Mouse (Mus musculus): ENCODE measurements around the gene Olfr1250. TPM values are rescaled to one million over a fixed set of nuclear protein-coding genes. Genes with fewer than 3 reads are reported as not detected.
"Not testable (repeated sequence)": the region's sequence is repeated elsewhere in the genome, so short reads cannot be mapped to it uniquely, and the experiment has no call there.

Gene Olfr1250
- not detected for total RNA-seq (2021)

DNA sequence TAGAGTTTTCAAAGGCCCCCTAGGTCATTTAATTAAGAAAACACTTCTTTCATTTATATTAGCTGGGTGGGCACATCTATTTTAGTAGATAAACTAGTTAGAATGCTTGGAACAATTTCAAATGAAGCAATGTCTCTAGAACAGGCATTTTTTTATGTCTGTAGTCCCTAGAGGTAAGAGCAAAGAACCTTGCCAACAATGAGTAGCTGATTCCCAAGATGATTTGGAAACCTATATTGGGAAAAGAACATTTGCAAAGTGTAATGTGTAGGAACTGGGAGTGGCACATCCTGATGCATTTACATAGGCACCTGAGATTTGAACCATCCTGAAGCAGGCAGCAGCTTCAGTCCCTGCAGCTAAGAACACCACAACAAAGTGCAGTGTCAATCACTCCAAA lies at the start of gene Olfr1250:
TSS of gene Olfr1250 (minus strand) at position 101 of the 400 bp plus-strand sequence.
- intact Hi-C loops (cut with DNase I): no loop called here
- DNase-seq (ENCODE audit: low spot score in 2 of 2): no peak

DNA sequence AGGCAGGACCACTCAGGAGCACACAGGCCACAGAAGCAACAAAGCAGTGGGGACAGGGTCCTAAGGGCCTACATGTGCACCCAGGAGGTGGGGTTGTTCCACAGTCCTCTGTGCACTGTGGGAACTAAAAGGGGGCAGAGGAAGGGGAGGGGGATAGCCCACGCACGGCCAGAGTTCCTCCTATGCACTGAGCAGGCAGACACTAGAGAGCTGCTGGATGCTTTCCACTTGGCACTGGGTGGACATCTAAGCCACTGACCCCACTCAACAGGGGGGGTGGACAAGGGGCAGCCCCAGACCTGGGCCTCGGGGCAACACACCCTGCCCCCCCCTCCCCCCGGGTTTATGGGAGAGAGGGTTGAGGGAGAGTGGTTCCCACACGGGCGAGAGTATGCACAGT lies 30.7 kb upstream of the Olfr1250 start:
- no peak for DNase-seq (ENCODE audit: low spot score in 2 of 2)
- intact Hi-C loops (cut with DNase I): no loop called here

DNA sequence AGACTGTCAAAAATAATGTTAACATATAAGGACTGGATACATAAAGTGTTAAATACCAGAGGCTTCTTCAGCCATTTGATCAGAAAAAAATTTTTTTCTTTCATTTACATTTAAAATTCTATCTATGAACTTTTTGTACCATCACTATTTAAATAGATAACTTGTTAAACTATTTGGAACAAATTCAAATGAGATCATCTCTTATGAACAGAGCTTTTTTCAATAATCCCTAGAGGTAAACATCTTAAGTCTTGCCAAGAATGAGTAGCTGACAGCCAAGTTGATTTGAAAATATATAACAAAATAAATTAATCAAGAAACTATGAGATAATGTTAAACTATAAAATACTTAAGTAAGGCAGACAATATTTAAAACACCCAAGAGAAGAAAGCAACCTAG lies 10.6 kb upstream of the Olfr1250 start, which contains the start of gene Olfr1251:
TSS of gene Olfr1251 (minus strand) at position 101 of the 400 bp plus-strand sequence.
- intact Hi-C loops (cut with DNase I): no loop called here
- DNase-seq (ENCODE audit: low spot score in 2 of 2): no peak

DNA sequence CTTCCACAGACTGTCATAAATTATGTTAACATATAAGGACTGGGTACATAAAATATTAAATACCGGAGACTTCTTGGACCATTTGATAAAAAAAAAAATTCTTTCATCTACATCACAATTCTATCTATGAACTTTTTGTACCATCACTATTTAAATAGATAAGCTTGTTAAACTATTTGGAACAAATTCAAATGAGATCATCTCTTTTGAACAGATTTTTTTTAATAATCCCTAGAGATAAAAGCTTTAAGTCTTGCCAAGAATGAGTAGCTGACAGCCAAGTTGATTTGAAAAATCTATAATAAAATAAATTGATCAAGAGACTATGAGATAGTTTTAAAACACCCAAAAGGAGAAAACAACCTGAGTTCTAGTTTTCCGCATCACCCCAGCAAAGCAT lies 26.4 kb downstream of the Olfr1250 start, which contains the start of gene Olfr1249:
TSS of gene Olfr1249 (minus strand) at position 101 of the 400 bp plus-strand sequence.
- DNase-seq (ENCODE audit: low spot score in 2 of 2): no peak
- intact Hi-C loops (cut with DNase I): no loop called here

GRCm38 (mm10) chr2:89618145-89618544 lies 43.1 kb downstream of the Olfr1250 start, which contains the start of gene Olfr1248:
Olfr1248 (minus strand) TSS chr2:89618245.
- intact Hi-C loops (cut with DNase I); DNase-seq (ENCODE audit: low spot score in 2 of 2): not testable (repeated sequence)

DNA sequence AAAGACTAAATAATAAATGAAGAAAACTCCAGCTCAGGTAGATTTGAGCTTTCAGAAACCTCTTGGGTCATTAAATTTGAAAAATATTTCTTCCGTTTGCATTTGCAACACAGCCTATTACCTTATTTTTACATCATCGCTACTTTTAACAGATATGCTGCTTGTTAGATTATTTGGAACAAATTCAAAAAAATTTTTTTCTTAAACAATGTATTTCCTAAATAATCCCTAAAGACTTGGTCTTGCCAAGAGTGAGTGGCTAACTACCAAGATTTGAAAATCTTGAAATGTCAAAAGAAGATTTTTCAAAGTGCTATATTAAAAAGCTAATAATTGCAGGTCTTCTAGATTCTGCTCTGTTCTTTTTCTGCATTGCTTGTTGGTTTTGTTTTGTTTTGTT lies 47.2 kb downstream of the Olfr1250 start, which contains the start of gene Olfr1247:
TSS of gene Olfr1247 (minus strand) at position 101 of the 400 bp plus-strand sequence.
- intact Hi-C loops (cut with DNase I): no loop called here
- no peak for DNase-seq (ENCODE audit: low spot score in 2 of 2)

Other genes starting within 250 kb of the Olfr1250 start
- not detected for gene Olfr1239, start 241.1 kb downstream of the Olfr1250 start, total RNA-seq (2021)
- gene Olfr1240, start 218.5 kb downstream of the Olfr1250 start, total RNA-seq (2021): not detected
- gene Olfr1241, start 174.3 kb downstream of the Olfr1250 start, total RNA-seq (2021): not detected
- not detected for gene Olfr1242, start 163.1 kb downstream of the Olfr1250 start, total RNA-seq (2021)
- not detected for gene Olfr1243, start 130.0 kb downstream of the Olfr1250 start, total RNA-seq (2021)
- not detected for gene Olfr1245, start 83.0 kb downstream of the Olfr1250 start, total RNA-seq (2021)
- gene Olfr1246, start 68.3 kb downstream of the Olfr1250 start, total RNA-seq (2021): not detected
- gene Olfr1247, start 47.3 kb downstream of the Olfr1250 start, total RNA-seq (2021): under 1 TPM in 1 of 2 experiments, not detected in 1; 0.14 TPM
- not detected for gene Olfr1248, start 43.2 kb downstream of the Olfr1250 start, total RNA-seq (2021)
- gene Olfr1249, start 26.5 kb downstream of the Olfr1250 start, total RNA-seq (2021): not detected
- gene Olfr1251, start 10.5 kb upstream of the Olfr1250 start, total RNA-seq (2021): not detected
- gene Olfr1252, start 63.5 kb upstream of the Olfr1250 start, total RNA-seq (2021): not detected
- not detected for gene Olfr1253, start 95.6 kb upstream of the Olfr1250 start, total RNA-seq (2021)
- gene Olfr1254, start 132.2 kb upstream of the Olfr1250 start, total RNA-seq (2021): not detected
- gene Olfr1255, start 150.6 kb upstream of the Olfr1250 start, total RNA-seq (2021): not detected
- gene Olfr1256, start 180.1 kb upstream of the Olfr1250 start, total RNA-seq (2021): under 1 TPM in 1 of 2 experiments, not detected in 1; 0.05 TPM
- gene Olfr48, start 186.7 kb upstream of the Olfr1250 start, total RNA-seq (2021): not detected
- not detected for gene Olfr1257, start 217.0 kb upstream of the Olfr1250 start, total RNA-seq (2021)

Measured in left cerebral cortex, postnatal 25 days (tissue).